Mouse (Mus musculus): ENCODE results near the gene Slc9a8.

DNA sequence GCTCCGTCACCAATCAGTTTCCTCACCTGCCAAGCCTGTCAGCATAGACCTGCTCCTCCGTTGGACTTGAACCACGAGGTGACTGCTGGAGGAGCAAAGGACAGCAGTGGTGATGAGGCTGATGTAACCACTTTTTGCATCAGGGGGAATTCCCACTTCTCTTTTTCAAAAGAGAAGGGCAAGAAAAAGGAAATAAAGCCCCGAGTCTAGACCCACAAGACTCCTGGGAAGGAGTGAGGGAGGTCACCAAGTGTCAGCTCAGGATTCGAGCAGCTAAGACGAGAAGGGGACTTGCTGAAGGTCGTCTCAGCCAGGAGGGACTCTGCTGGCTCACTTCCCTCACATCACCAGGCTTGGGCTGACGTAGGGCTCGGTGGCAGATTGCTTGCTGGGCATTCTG is 46.4 kb upstream of the Slc9a8 start:
- TF ChIP-seq POLR2A (IDR thresholded peaks at IDR 0.05; ENCODE audit: borderline replicate concordance, low read depth, low read length) (no peak), CTCF (IDR thresholded peaks at IDR 0.05; ENCODE audit: low read depth, low read length) (no peak)
